Mouse (Mus musculus) limb, embryonic 13.5 days (tissue): ENCODE data around the gene Tacstd2. TPM values are rescaled to one million over a fixed set of nuclear protein-coding genes. Genes with fewer than 3 reads are reported as not detected.
"Not testable (repeated sequence)": the region's sequence is repeated elsewhere in the genome, so short reads cannot be mapped to it uniquely, and the experiment has no call there.

ENCODE experiments used
- ATAC-seq: fragments of 200-750 bp; cut with Nextera tagmentation; 2 replicates; pipeline ENCODE4 v1.8.0; 2017; ENCODE audit warnings: low read depth, moderate number of reproducible peaks, moderate TSS enrichment; ENCODE audit not compliant: low FRiP score
- H3K27ac ChIP-seq: fragments of 300-500 bp; sonication (generic); 2 replicates; pipeline ENCODE4 v1.5.1; 2015; ENCODE audit warnings: inconsistent platforms, mild to moderate bottlenecking, moderate library complexity
- H3K27me3 ChIP-seq: fragments of 300-500 bp; sonication (generic); 2 replicates; pipeline ENCODE4 v1.6.1; 2015; ENCODE audit warnings: mild to moderate bottlenecking, inconsistent platforms
- H3K36me3 ChIP-seq: fragments of 300-500 bp; sonication (generic); 2 replicates; pipeline ENCODE4 v1.6.1; 2015; ENCODE audit warnings: inconsistent platforms, mild to moderate bottlenecking, moderate library complexity
- H3K4me1 ChIP-seq: fragments of 300-500 bp; sonication (generic); 2 replicates; pipeline ENCODE4 v1.6.1; 2015; ENCODE audit warnings: inconsistent platforms
- H3K4me2 ChIP-seq: fragments of 300-500 bp; sonication (generic); replicated peaks from 2 replicates; pipeline ENCODE4 v1.6.1; 2015; ENCODE audit warnings: inconsistent platforms, mild to moderate bottlenecking, moderate library complexity
- H3K4me3 ChIP-seq: fragments of 300-500 bp; sonication (generic); 2 replicates; pipeline ENCODE4 v1.5.1; 2015; ENCODE audit warnings: moderate library complexity, mild to moderate bottlenecking, inconsistent platforms
- H3K9ac ChIP-seq: fragments of 300-500 bp; sonication (generic); 2 replicates; pipeline ENCODE4 v1.6.1; 2015; ENCODE audit warnings: mild to moderate bottlenecking, inconsistent platforms
- H3K9me3 ChIP-seq: fragments of 300-500 bp; sonication (generic); 2 replicates; pipeline ENCODE4 v1.6.1; 2016; ENCODE audit warnings: inconsistent platforms
- WGBS: fragments of 180-500 bp; shearing (Covaris S2); methylation state at CpG from one replicate; pipeline ENCODE4 v1.1.7; 2015; 5-methylcytosine and 5-hydroxymethylcytosine counted together
- polyA plus RNA-seq: library from polyadenylated mRNA; unstranded; fragments of >200 nt; fragmentation: Nextera tagmentation; extraction: Ambion mirVana; gene quantifications from 2 replicates; pipeline ENCODE4 v1.2.1, GENCODE M21; 2015

Tacstd2 gene
- polyA plus RNA-seq, 1 experiment from 2014 or later: 48.4 TPM

GRCm38 (mm10) chr6:67501938-67502337 lies 33.7 kb downstream of the Tacstd2 start:
- not testable (repeated sequence) for H3K9me3 ChIP-seq, H3K4me2 ChIP-seq, H3K4me1 ChIP-seq, H3K9ac ChIP-seq, H3K4me3 ChIP-seq, H3K36me3 ChIP-seq, H3K27ac ChIP-seq, H3K27me3 ChIP-seq
- WGBS: 91% methylated on average over 2 of the region's 6 CpGs
- peak; percentile 82; the same call in 1 of the 2 replicates for ATAC-seq

GRCm38 (mm10) chr6:67491755-67492154 lies 43.8 kb downstream of the Tacstd2 start, which contains the start of gene Il23r:
Gene Il23r (minus strand): TSS chr6:67491855.
- no peak for ATAC-seq
- Histone ChIP-seq H3K4me3 (no peak within 1 kb of the TSS), H3K4me1 (no peaks in the 10 kb centered on the region), H3K27me3 (no peaks in the 10 kb centered on the region), H3K27ac (no peak within 1 kb of the TSS), H3K9ac (no peak within 1 kb of the TSS), H3K4me2 (no peak within 1 kb of the TSS), H3K36me3 (no peaks in the 10 kb centered on the region), H3K9me3 (no peaks in the 10 kb centered on the region)
- WGBS: 77% methylated on average over 2 of the region's 2 CpGs

Other genes starting within 250 kb of the Tacstd2 start
- gene Il12rb2, start 159.6 kb downstream of the Tacstd2 start, polyA plus RNA-seq: 0.15 TPM in 1 of 2 replicates, not detected in the other
- gene Il23r, start 43.9 kb downstream of the Tacstd2 start, polyA plus RNA-seq: not detected in 2 replicates